Mouse (Mus musculus): ENCODE data around the gene Cenpx. TPM values are rescaled to one million over a fixed set of nuclear protein-coding genes. Genes with fewer than 3 reads are reported as not detected.

The Cenpx gene
- 56.6 and 60.2 TPM in 2 replicates for polyA plus RNA-seq (2012; rRNA removed)

GRCm38 (mm10) chr11:120713580-120714518 is at the start of gene Cenpx, which contains the start of gene Lrrc45:
TSS of gene Cenpx (minus strand) at chr11:120713738.
TSS of gene Lrrc45 (plus strand) at chr11:120713925.

GRCm38 (mm10) chr11:120762672-120763041 is 49.1 kb upstream of the Cenpx start, which contains the start of gene Hmga1b:
TSS of gene Hmga1b (plus strand) at chr11:120762794.

GRCm38 (mm10) chr11:120731858-120732680 is 18.5 kb upstream of the Cenpx start, which contains the start of gene Cbr2:
TSS of gene Cbr2 (minus strand) at chr11:120732114.

GRCm38 (mm10) chr11:120727169-120727527 is 13.6 kb upstream of the Cenpx start, which contains the start of gene Dcxr:
TSS of gene Dcxr (minus strand) at chr11:120727281.

GRCm38 (mm10) chr11:120721124-120722066 is 7.9 kb upstream of the Cenpx start, which contains the start of gene Rac3:
TSS of gene Rac3 (plus strand) at chr11:120721470.

GRCm38 (mm10) chr11:120672687-120673593 is 40.6 kb downstream of the Cenpx start, which contains the start of gene Aspscr1:
TSS of gene Aspscr1 (plus strand) at chr11:120672973.

GRCm38 (mm10) chr11:120661076-120661460 is 52.5 kb downstream of the Cenpx start, which contains the start of gene Notum:
TSS of gene Notum (minus strand) at chr11:120661175.

Other genes with a start within 250 kb of the Cenpx start
- 42.5 and 46.3 TPM in 2 replicates for gene Arl16, start 246.1 kb downstream of the Cenpx start, polyA plus RNA-seq (2012; rRNA removed)
- gene Mrpl12, start 229.1 kb downstream of the Cenpx start, polyA plus RNA-seq (2012; rRNA removed) = 107 and 119 TPM in 2 replicates
- 33.0 and 33.5 TPM in 2 replicates for gene Slc25a10, start 221.9 kb downstream of the Cenpx start, polyA plus RNA-seq (2012; rRNA removed)
- gene Gcgr, start 183.0 kb downstream of the Cenpx start, polyA plus RNA-seq (2012; rRNA removed) = 0.10 and 0.45 TPM in 2 replicates
- 192 and 196 TPM in 2 replicates for gene Mcrip1, start 164.0 kb downstream of the Cenpx start, polyA plus RNA-seq (2012; rRNA removed)
- gene Ppp1r27, start 162.6 kb downstream of the Cenpx start, polyA plus RNA-seq (2012; rRNA removed) = 1.1 TPM in 1 of 2 replicates, not detected in the other
- gene P4hb, start 140.5 kb downstream of the Cenpx start, polyA plus RNA-seq (2012; rRNA removed) = 153 and 156 TPM in 2 replicates
- 443 and 473 TPM in 2 replicates for gene Arhgdia, start 132.1 kb downstream of the Cenpx start, polyA plus RNA-seq (2012; rRNA removed)
- gene Alyref, start 115.4 kb downstream of the Cenpx start, polyA plus RNA-seq (2012; rRNA removed) = 83.1 and 83.5 TPM in 2 replicates
- gene Anapc11, start 115.3 kb downstream of the Cenpx start, polyA plus RNA-seq (2012; rRNA removed) = 185 and 196 TPM in 2 replicates
- 0.22 and 0.57 TPM in 2 replicates for gene Npb, start 105.3 kb downstream of the Cenpx start, polyA plus RNA-seq (2012; rRNA removed)
- gene Pcyt2, start 95.8 kb downstream of the Cenpx start, polyA plus RNA-seq (2012; rRNA removed) = 286 and 294 TPM in 2 replicates
- 67.4 and 67.5 TPM in 2 replicates for gene Sirt7, start 88.5 kb downstream of the Cenpx start, polyA plus RNA-seq (2012; rRNA removed)
- 69.7 and 75.8 TPM in 2 replicates for gene Mafg, start 80.1 kb downstream of the Cenpx start, polyA plus RNA-seq (2012; rRNA removed)
- gene Pycr1, start 70.0 kb downstream of the Cenpx start, polyA plus RNA-seq (2012; rRNA removed) = 19.2 and 19.8 TPM in 2 replicates
- 0.63 and 0.74 TPM in 2 replicates for gene Myadml2, start 65.6 kb downstream of the Cenpx start, polyA plus RNA-seq (2012; rRNA removed)
- 7.3 and 7.5 TPM in 2 replicates for gene Notum, start 52.6 kb downstream of the Cenpx start, polyA plus RNA-seq (2012; rRNA removed)
- gene Aspscr1, start 40.8 kb downstream of the Cenpx start, polyA plus RNA-seq (2012; rRNA removed) = 70.1 and 71.8 TPM in 2 replicates
- 144 TPM in 2 replicates for gene Lrrc45, start 187 bp upstream of the Cenpx start, polyA plus RNA-seq (2012; rRNA removed)
- 858 and 954 TPM in 2 replicates for gene Rac3, start 7.7 kb upstream of the Cenpx start, polyA plus RNA-seq (2012; rRNA removed)
- 6.9 and 7.2 TPM in 2 replicates for gene Dcxr, start 13.5 kb upstream of the Cenpx start, polyA plus RNA-seq (2012; rRNA removed)
- gene Cbr2, start 18.4 kb upstream of the Cenpx start, polyA plus RNA-seq (2012; rRNA removed) = 2.5 and 4.2 TPM in 2 replicates
- gene Hmga1b, start 49.1 kb upstream of the Cenpx start, polyA plus RNA-seq (2012; rRNA removed) = 0.82 and 1.0 TPM in 2 replicates
- gene Rfng, start 70.5 kb upstream of the Cenpx start, polyA plus RNA-seq (2012; rRNA removed) = 118 and 127 TPM in 2 replicates
- 294 and 308 TPM in 2 replicates for gene Gps1, start 70.5 kb upstream of the Cenpx start, polyA plus RNA-seq (2012; rRNA removed)
- gene Dus1l, start 82.7 kb upstream of the Cenpx start, polyA plus RNA-seq (2012; rRNA removed) = 38.1 and 38.2 TPM in 2 replicates
- gene Fasn, start 110.8 kb upstream of the Cenpx start, polyA plus RNA-seq (2012; rRNA removed) = 281 and 338 TPM in 2 replicates
- gene Ccdc57, start 219.1 kb upstream of the Cenpx start, polyA plus RNA-seq (2012; rRNA removed) = 9.6 and 10.4 TPM in 2 replicates
- 8.9 and 9.1 TPM in 2 replicates for gene Slc16a3, start 234.7 kb upstream of the Cenpx start, polyA plus RNA-seq (2012; rRNA removed)